Mouse (Mus musculus): ENCODE measurements around the gene Tigit.

Gene Tigit

GRCm38 (mm10) chr16:43668294-43668693 is 4.3 kb upstream of the Tigit start:
- DNase-seq (ENCODE audit: low read depth, low spot score), result no peak

GRCm38 (mm10) chr16:43664861-43665260 is 915 bp upstream of the Tigit start:
- DNase-seq (ENCODE audit: low read depth, low spot score), result no peak

GRCm38 (mm10) chr16:43662124-43663004 is 1.6 kb downstream of the Tigit start:
- DNase-seq (ENCODE audit: low read depth, low spot score), result no peak

- no peak for DNase-seq (ENCODE audit: low read depth, low spot score)
Observed at GRCm38 (mm10) chr16:43661576-43661975, 2.4 kb downstream of the Tigit start.

GRCm38 (mm10) chr16:43655183-43655787 is 8.7 kb downstream of the Tigit start:
- no peak for DNase-seq (ENCODE audit: low read depth, low spot score)

- DNase-seq (ENCODE audit: low read depth, low spot score), result no peak
Observed at GRCm38 (mm10) chr16:43654269-43654668, 9.7 kb downstream of the Tigit start.

- DNase-seq (ENCODE audit: low read depth, low spot score), result no peak
Observed at GRCm38 (mm10) chr16:43653288-43653687, 10.7 kb downstream of the Tigit start.

- no peak for DNase-seq (ENCODE audit: low read depth, low spot score)
Observed at GRCm38 (mm10) chr16:43650355-43651080, 13.4 kb downstream of the Tigit start.

- no peak for DNase-seq (ENCODE audit: low read depth, low spot score)
Observed at GRCm38 (mm10) chr16:43647641-43648040, 16.3 kb downstream of the Tigit start.

- no peak for DNase-seq (ENCODE audit: low read depth, low spot score)
Observed at GRCm38 (mm10) chr16:43646943-43647342, 17.0 kb downstream of the Tigit start.

GRCm38 (mm10) chr16:43645879-43646278 is 18.1 kb downstream of the Tigit start:
- no peak for DNase-seq (ENCODE audit: low read depth, low spot score)

- DNase-seq (ENCODE audit: low read depth, low spot score), result no peak
Observed at GRCm38 (mm10) chr16:43641230-43641629, 22.7 kb downstream of the Tigit start.

GRCm38 (mm10) chr16:43638406-43639049 is 25.4 kb downstream of the Tigit start:
- no peak for DNase-seq (ENCODE audit: low read depth, low spot score)

GRCm38 (mm10) chr16:43637241-43637640 is 26.7 kb downstream of the Tigit start:
- no peak for DNase-seq (ENCODE audit: low read depth, low spot score)

GRCm38 (mm10) chr16:43634037-43634436 is 29.9 kb downstream of the Tigit start:
- no peak for DNase-seq (ENCODE audit: low read depth, low spot score)

GRCm38 (mm10) chr16:43631758-43632157 is 32.2 kb downstream of the Tigit start:
- DNase-seq (ENCODE audit: low read depth, low spot score), result no peak

GRCm38 (mm10) chr16:43628662-43629061 is 35.3 kb downstream of the Tigit start:
- DNase-seq (ENCODE audit: low read depth, low spot score), result no peak

GRCm38 (mm10) chr16:43625956-43626355 is 38.0 kb downstream of the Tigit start:
- no peak for DNase-seq (ENCODE audit: low read depth, low spot score)

GRCm38 (mm10) chr16:43625289-43625688 is 38.7 kb downstream of the Tigit start:
- no peak for DNase-seq (ENCODE audit: low read depth, low spot score)

- DNase-seq (ENCODE audit: low read depth, low spot score), result no peak
Observed at GRCm38 (mm10) chr16:43624876-43625275, 39.1 kb downstream of the Tigit start.

GRCm38 (mm10) chr16:43623315-43624000 is 40.5 kb downstream of the Tigit start:
- no peak for DNase-seq (ENCODE audit: low read depth, low spot score)
